Mouse (Mus musculus): ENCODE data around the gene Ndufb2. TPM values are rescaled to one million over a fixed set of nuclear protein-coding genes. Genes with fewer than 3 reads are reported as not detected.

The Ndufb2 gene
- polyA plus RNA-seq, 1 experiment from 2014 or later, result 318 TPM

GRCm38 (mm10) chr6:39606056-39606455, 13.7 kb downstream of the Ndufb2 start:
- H3K9me3 ChIP-seq (ENCODE audit: control insufficient read depth, low read length), result no peaks in the 10 kb centered on the region
- H3K36me3 ChIP-seq (ENCODE audit: control insufficient read depth, insufficient read depth), result peaks cover 4% of the 10 kb centered on the region
- H3K27me3 ChIP-seq (replicated peaks; ENCODE audit: control insufficient read depth, insufficient read depth, low read length), result no peaks in the 10 kb centered on the region
- H3K27ac ChIP-seq (ENCODE audit: low read length), result no peak overlapping the region
- no peak overlapping the region for H3K4me2 ChIP-seq (ENCODE audit: low read length)
- H3K9ac ChIP-seq (replicated peaks; ENCODE audit: low read depth, low read length), result no peak overlapping the region
- ATAC-seq, result no peak
- no peaks in the 10 kb centered on the region for H3K4me1 ChIP-seq (replicated peaks; ENCODE audit: control insufficient read depth, insufficient read depth, low read length)
- 93% methylated on average over 6 of the region's 6 CpGs for WGBS
- no peak overlapping the region for H3K4me3 ChIP-seq (replicated peaks; ENCODE audit: low read length)

GRCm38 (mm10) chr6:39606862-39607261, 14.5 kb downstream of the Ndufb2 start:
- WGBS, result 87% methylated on average over 3 of the region's 3 CpGs
- H3K9me3 ChIP-seq (ENCODE audit: control insufficient read depth, low read length), result no peaks in the 10 kb centered on the region
- no peaks in the 10 kb centered on the region for H3K27me3 ChIP-seq (replicated peaks; ENCODE audit: control insufficient read depth, insufficient read depth, low read length)
- no peak overlapping the region for H3K9ac ChIP-seq (replicated peaks; ENCODE audit: low read depth, low read length)
- H3K36me3 ChIP-seq (ENCODE audit: control insufficient read depth, insufficient read depth), result peaks cover 4% of the 10 kb centered on the region
- no peak overlapping the region for H3K4me2 ChIP-seq (ENCODE audit: low read length)
- H3K4me3 ChIP-seq (replicated peaks; ENCODE audit: low read length), result no peak overlapping the region
- no peaks in the 10 kb centered on the region for H3K4me1 ChIP-seq (replicated peaks; ENCODE audit: control insufficient read depth, insufficient read depth, low read length)
- ATAC-seq, result no peak
- no peak overlapping the region for H3K27ac ChIP-seq (ENCODE audit: low read length)

- Histone ChIP-seq H3K27ac (ENCODE audit: low read length) (no peak overlapping the region), H3K4me1 (replicated peaks; ENCODE audit: control insufficient read depth, insufficient read depth, low read length) (no peaks in the 10 kb centered on the region), H3K36me3 (ENCODE audit: control insufficient read depth, insufficient read depth) (peaks cover 4% of the 10 kb centered on the region), H3K4me3 (replicated peaks; ENCODE audit: low read length) (no peak overlapping the region), H3K27me3 (replicated peaks; ENCODE audit: control insufficient read depth, insufficient read depth, low read length) (no peaks in the 10 kb centered on the region), H3K9me3 (ENCODE audit: control insufficient read depth, low read length) (no peaks in the 10 kb centered on the region), H3K9ac (replicated peaks; ENCODE audit: low read depth, low read length) (no peak overlapping the region), H3K4me2 (ENCODE audit: low read length) (no peak overlapping the region)
- no peak for ATAC-seq
- 77% methylated on average over 5 of the region's 5 CpGs for WGBS
Observed at GRCm38 (mm10) chr6:39607365-39607764, 15.0 kb downstream of the Ndufb2 start.

- Histone ChIP-seq H3K9ac (replicated peaks; ENCODE audit: low read depth, low read length) (no peak overlapping the region), H3K9me3 (ENCODE audit: control insufficient read depth, low read length) (no peaks in the 10 kb centered on the region), H3K27ac (ENCODE audit: low read length) (no peak overlapping the region), H3K27me3 (replicated peaks; ENCODE audit: control insufficient read depth, insufficient read depth, low read length) (no peaks in the 10 kb centered on the region), H3K4me2 (ENCODE audit: low read length) (no peak overlapping the region), H3K36me3 (ENCODE audit: control insufficient read depth, insufficient read depth) (peaks cover 11% of the 10 kb centered on the region), H3K4me3 (replicated peaks; ENCODE audit: low read length) (no peak overlapping the region), H3K4me1 (replicated peaks; ENCODE audit: control insufficient read depth, insufficient read depth, low read length) (no peaks in the 10 kb centered on the region)
- 70% methylated on average over 2 of the region's 2 CpGs for WGBS
- no peak for ATAC-seq
Observed at GRCm38 (mm10) chr6:39610207-39610606, 17.8 kb downstream of the Ndufb2 start.

- no peak overlapping the region for H3K9ac ChIP-seq (replicated peaks; ENCODE audit: low read depth, low read length)
- 90% methylated on average over 2 of the region's 2 CpGs for WGBS
- H3K4me2 ChIP-seq (ENCODE audit: low read length), result no peak overlapping the region
- peaks cover 11% of the 10 kb centered on the region; the same call in 1 of the 2 replicates for H3K36me3 ChIP-seq (ENCODE audit: control insufficient read depth, insufficient read depth)
- no peak for ATAC-seq
- no peaks in the 10 kb centered on the region for H3K27me3 ChIP-seq (replicated peaks; ENCODE audit: control insufficient read depth, insufficient read depth, low read length)
- H3K9me3 ChIP-seq (ENCODE audit: control insufficient read depth, low read length), result no peaks in the 10 kb centered on the region
- H3K27ac ChIP-seq (ENCODE audit: low read length), result no peak overlapping the region
- no peak overlapping the region for H3K4me3 ChIP-seq (replicated peaks; ENCODE audit: low read length)
- no peaks in the 10 kb centered on the region for H3K4me1 ChIP-seq (replicated peaks; ENCODE audit: control insufficient read depth, insufficient read depth, low read length)
Observed at GRCm38 (mm10) chr6:39611296-39611695, 18.9 kb downstream of the Ndufb2 start.

Other genes with a start within 250 kb of the Ndufb2 start
- gene Slc37a3, start 214.9 kb upstream of the Ndufb2 start, polyA plus RNA-seq (2015; fragmentation: Nextera tagmentation; extraction: Ambion mirVana), result 69.3 and 76.8 TPM in 2 replicates
- 0.20 and 0.30 TPM in 2 replicates for gene Rab19, start 211.4 kb upstream of the Ndufb2 start, polyA plus RNA-seq (2015; fragmentation: Nextera tagmentation; extraction: Ambion mirVana)
- 240 and 244 TPM in 2 replicates for gene Mkrn1, start 172.1 kb upstream of the Ndufb2 start, polyA plus RNA-seq (2015; fragmentation: Nextera tagmentation; extraction: Ambion mirVana)
- gene Dennd2a, start 34.7 kb upstream of the Ndufb2 start, polyA plus RNA-seq (2015; fragmentation: Nextera tagmentation; extraction: Ambion mirVana), result 12.0 and 13.1 TPM in 2 replicates
- 50.3 and 50.5 TPM in 2 replicates for gene Adck2, start 18.7 kb upstream of the Ndufb2 start, polyA plus RNA-seq (2015; fragmentation: Nextera tagmentation; extraction: Ambion mirVana)
- not detected in 2 replicates for gene Gm42420, start 6.8 kb upstream of the Ndufb2 start, polyA plus RNA-seq (2015; fragmentation: Nextera tagmentation; extraction: Ambion mirVana)
- 24.0 and 26.7 TPM in 2 replicates for gene Braf, start 132.9 kb downstream of the Ndufb2 start, polyA plus RNA-seq (2015; fragmentation: Nextera tagmentation; extraction: Ambion mirVana)
- 210 and 212 TPM in 2 replicates for gene Mrps33, start 218.4 kb downstream of the Ndufb2 start, polyA plus RNA-seq (2015; fragmentation: Nextera tagmentation; extraction: Ambion mirVana)

Measured in forebrain, embryonic 16.5 days (tissue).